Mouse (Mus musculus) cerebellum, postnatal 25 days (tissue): ENCODE data around the gene Shcbp1l.
"Not testable (repeated sequence)": the region's sequence is repeated elsewhere in the genome, so short reads cannot be mapped to it uniquely, and the experiment has no call there.

Experiments
- DNase-seq, 2 experiments: peaks; one replicate each; pipeline ENCODE4 v3.0.0; 2021; ENCODE audit warnings: mixed read lengths in 2 of 2

The Shcbp1l gene

DNA sequence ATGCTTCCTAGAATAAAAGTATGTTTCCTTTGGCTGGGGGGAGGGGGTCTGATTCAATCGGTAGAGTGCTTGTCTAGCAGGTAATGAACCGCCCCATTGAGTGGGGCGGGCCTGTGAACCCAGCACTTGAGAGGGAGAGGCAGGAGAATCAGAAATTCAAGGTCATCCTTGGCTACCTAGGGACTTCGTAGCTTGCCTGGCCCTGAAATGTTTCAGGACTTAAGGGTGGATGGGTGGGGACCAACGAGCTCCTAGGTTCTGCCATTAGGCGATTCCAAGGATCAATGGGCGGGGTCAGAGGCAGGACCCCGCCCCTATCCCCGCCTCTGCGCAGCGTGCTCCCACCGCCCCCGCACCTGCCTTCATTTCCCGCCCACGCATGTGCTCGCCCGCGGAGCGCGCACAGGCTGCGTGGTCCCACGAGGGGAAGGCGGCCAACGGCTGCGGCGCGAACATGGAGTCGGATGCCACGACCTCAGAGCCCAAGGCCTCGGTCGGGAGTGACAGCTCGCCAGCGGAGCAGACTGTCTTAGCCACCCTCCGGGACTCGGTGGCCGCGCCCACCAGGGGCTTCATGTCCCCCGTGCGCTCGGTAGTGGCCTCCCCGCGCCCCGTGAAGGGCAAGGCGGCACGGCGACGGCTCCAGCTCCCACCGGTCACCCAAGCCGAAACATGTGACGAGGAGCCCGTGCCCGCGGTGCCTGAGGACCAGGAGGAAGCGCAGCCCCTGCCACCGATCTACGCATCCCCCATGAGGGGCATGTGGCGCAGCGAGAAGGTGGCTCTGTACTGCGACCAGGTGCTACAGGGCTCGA, at the start of gene Shcbp1l:
Gene Shcbp1l, plus strand, starts transcription at position 393 of the 815 bp plus-strand sequence.
- DNase-seq = peak; percentile 79 to 88

DNA sequence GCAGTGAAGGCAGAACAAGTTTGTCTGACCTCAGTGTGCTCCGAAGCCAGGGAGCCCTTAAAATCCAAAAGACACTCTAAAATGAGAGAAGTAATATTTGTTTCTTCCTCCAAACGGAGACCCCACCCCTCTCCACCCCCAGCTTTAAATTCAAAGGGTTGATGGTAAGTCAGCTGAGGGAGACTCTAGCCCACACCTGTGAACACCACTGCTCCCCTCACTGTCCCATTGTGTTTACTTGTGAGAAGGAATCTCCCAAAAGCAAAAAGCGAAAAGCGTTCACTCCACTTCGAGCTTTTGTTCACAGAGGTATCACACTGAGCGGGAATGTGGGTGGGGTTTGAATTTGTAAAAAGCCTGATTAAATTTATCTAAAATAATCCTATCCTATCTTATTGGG, 48.5 kb upstream of the Shcbp1l start:
- DNase-seq = no peak

DNA sequence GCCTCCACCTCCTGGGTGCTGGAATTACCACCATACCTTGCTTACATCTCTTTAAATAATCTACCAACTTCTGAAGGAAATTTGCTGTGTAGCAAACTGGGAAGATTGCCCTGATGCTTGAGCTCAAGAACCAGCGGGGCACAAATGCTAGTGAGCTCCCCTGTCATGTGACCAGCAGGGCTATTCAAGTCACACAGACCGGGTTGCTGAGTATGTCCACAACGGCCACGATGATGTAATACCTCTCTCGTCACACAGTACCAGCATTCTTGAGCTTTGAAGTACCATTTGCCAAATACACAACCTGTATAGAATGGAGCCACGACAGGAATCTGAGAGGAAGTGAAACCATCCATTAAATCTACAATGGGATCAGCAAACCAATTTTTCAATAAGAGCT, 46.4 kb upstream of the Shcbp1l start:
- DNase-seq = no peak

DNA sequence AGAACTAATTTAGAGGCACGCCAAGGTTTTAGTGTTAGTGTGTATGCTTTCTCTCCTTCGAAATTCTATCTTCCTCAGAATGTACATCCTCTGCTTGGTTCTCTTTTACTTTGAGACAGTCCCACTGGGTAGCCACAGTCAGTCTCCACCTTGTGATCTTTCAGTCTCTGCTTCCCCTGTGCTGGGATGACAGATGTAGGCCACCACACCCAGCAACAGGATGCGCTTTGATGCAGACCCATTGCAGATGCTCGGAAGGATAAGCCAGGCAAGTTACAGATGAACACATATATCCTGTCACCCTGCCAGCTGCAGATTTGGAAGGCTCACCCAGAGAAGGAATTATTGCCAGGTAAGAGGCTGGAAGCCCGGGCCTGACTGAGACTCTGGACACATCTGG, 45.1 kb upstream of the Shcbp1l start:
- no peak for DNase-seq

DNA sequence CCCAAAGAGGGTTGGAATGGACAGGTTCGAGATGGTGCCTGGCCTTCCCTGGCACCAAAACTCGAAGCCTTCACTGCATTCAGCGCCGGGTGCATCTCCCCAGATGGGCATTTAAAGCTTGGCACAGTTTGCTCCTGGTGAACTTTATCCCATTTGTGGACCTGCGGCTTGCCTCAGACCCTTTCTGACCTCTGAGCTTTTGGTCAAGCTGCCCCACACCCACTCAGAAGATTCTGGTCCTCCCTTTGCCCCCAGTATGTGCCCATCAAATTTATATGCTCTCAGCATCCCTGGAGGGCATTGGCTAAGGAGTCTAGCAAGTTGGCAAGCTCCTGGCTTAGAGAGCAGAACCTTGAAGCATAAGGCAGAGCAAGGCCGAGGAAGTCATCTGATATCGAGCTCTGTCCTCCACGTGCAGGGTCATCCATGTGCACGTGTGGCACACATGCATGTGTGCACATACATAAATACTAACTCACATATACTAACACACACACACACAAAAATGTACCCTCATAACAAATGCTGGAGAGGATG, 44.1 kb upstream of the Shcbp1l start:
- DNase-seq = peak; percentile 11 to 14

DNA sequence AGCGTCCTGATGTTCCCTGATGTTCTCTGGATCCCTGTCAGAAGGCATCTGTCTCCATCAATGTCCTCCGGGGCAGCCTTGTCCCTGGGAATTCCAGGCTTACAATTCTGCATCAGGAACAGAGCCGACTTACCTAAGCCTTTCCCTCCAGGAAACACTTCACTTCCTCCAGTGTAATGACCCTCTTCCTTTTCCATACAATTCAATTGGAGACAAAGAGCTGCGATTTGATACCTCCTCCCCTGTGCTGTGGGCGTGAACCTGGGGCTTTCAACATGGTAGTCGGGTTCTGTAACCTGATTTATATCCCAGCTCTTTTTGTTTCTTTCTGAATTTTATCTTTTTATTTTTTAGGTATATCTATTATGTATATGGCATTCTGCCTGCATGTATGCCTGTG, 39.9 kb upstream of the Shcbp1l start:
- no peak for DNase-seq

DNA sequence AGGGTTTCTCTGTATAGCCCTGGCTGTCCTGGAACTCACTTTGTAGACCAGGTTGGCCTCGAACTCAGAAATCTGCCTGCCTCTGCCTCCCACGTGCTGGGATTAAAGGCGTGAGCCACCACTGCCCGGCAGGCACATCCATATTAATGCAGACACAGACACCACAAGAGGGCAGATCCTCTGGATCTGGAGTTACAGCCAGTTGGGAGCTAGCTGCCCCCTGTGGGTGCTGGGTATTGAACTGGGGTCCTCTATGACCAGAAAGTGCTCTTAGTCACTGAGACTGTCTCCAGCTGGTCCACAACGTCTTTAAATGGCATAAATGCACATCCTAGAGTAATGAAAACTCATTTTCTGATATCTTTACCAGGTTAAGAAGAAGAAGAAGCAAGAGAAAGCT, 39.3 kb upstream of the Shcbp1l start:
- not testable (repeated sequence) for DNase-seq

DNA sequence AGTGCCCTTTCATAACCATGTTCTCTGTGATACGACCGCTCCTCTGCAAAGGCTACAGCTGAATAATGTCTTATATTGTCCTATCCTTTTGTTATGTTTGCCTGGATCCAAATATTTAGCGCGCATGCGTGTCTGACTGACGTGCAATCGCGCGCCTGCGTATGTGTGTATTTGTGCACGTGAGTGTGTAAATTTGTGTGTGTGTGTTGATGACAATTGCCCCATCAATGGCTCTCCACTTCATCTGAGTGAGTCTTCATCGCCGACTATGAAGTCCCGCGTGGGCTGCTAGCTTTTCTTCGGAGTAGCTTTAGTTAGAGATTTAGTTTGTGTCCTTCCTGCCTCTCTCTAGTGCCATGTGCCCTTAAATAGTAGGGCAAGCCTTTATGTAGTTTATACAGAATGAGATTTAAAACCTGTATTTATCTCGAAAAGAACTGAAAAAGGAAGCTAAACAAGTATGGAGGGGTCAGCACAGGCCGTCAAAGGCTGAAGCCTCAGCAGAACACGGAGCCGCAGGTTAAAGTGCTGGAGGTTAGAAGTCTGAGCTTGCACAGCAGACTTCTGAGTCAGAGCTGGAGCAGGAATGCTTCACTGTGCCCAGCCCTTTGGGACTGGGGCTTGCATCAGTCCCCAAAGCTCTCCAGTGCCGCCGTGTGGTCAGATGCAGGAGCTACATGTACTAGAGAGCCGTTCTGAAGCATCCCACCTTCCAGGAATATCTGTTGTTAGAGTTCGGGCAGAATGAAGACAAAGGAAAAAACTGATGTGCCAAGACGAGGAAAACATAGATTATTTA, 38.5 kb upstream of the Shcbp1l start:
- peak; percentile 83 to 89 for DNase-seq

DNA sequence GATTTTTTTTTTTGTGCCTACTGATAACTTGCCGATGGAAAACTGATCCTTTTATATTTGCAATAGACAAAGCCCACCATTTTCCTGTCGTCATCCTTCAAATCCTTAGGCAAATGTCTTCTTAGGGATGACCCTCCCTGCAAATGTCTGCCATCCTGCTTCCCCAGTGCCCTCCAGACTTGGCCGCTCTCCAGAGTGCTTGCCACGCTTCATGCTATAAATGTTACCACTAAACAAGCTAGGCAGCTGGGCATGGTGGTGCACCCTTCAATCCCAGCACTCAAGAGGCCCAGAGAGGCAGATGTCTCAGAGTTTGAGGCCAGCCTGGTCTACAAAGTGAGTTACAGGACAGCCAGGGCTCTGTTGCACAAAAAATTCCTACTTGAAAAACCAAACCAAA, 29.3 kb upstream of the Shcbp1l start:
- not testable (repeated sequence) for DNase-seq

DNA sequence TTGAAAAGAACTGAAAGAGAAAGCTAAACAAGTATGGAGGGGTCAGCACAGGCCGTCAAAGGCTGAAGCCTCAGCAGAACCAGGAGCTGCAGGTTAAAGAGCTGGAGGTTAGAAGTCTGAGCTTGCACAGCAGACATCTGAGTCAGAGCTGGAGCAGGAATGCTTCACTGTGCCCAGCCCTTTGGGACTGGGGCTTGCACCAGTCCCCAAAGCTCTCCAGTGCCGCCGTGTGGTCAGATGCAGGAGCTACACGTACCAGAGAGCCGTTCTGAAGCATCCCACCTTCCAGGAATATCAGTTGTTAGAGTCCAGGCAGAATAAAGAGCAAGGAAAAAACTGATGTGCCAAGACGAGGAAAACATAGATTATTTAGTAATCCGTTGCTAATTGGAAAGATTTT, 23.2 kb upstream of the Shcbp1l start:
- peak; percentile 74 to 85 for DNase-seq

DNA sequence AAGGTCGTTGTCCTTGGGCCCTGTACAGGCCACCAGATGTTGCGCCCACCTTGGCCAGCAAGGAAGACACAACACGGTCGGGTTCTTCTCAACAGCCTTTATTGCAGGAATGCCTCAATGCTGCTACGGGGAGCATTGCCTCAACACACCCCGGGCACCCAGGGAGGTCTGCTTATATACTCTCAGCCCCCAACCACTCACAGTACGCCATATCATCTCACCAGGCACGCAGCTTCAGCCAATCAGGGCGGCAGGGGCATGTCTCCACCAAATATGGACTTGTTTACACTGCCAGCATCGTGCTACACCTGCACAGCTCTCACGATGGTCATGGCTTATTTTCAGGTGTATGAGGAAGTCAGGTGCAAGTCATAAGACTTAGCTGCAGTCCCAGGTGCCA, 17.3 kb upstream of the Shcbp1l start:
- DNase-seq = not testable (repeated sequence)

DNA sequence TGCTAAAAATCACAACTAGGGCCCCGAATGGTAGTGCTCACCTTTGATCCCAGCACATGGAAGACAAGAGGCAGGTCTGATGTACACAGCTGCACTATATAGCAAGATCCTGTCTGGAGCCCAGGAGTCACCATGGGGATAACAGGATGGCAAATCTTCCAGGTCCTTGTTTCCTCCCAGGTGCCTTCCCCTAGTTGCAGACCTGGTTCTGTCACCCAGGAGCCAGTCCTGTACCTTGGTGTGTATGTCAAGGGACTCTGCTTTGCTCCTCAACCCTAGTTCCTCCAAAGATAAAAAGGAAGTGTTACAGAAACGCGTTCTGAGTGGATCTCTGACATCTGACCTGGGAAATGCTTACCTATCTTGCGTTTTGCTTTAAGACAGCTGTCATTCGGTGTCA, 16.7 kb upstream of the Shcbp1l start:
- DNase-seq = not testable (repeated sequence)

DNA sequence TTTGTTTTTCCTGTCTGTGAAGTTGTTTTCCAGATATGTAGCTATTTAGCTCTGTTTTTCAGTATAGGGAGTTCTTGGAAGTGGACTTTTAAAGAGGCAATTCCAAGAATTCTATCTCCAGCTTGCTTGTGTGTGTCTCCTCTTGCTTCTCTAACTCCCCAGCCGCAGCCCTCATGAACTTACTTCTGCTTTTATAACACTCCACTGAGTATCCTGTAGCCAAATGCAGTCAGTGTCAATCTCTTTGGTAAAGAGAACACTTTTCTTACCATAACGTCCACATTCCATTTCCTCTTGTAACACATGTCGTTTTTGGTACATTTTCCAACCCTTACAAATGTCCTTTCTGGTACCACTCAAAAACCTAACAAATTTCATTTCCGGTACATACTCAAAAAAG, 14.0 kb upstream of the Shcbp1l start:
- not testable (repeated sequence) for DNase-seq

DNA sequence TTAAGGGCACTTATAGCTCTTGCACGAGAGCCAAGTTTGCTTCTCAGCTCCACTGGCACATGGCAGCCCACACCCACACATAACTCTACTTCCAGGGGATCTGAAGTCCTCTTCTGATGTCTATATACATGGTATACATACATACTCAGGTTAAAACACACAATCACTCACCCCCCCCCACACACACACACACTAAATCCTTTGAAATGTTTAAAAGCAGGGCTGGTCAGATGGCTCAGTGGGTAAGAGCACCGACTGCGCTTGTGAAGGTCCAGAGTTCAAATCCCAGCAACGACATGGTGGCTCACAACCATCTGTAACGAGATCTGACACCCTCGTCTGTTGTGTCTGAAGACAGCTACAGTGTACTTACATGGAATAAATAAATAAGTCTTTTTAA, 13.2 kb upstream of the Shcbp1l start:
- DNase-seq = no peak

DNA sequence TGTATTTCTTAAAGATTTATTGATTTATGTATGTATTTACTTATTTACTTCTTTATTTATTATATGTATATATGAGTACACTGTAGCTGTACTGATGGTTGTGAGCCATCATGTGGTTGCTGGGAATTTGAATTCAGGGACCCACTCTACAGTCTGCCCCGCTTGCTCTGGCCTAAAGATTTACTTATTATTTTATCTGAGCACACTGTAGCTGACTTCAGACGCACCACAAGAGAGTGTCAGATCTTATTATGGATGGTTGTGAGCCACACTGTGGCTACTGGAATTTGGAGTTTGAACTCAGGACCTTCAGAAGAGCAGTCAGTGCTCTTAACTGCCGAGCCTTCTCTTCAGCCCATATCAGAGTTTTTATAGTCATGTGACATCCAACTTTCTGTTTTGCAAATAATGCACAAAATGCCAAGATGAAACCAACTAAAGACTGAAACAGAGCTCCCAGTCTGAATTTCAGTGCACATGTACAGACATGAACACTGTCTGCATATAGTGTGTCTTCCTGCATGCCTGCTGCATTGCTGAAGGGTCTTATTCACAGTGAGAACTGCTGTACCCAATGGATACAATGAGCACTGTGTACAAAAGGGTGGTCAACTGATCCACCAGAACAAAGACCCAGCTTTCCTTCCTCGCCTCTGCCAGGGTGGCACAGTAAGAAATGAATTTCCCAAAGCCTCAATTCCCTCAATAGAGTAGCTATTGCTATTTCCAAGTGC, 12.1 kb upstream of the Shcbp1l start:
- DNase-seq = not testable (repeated sequence)

DNA sequence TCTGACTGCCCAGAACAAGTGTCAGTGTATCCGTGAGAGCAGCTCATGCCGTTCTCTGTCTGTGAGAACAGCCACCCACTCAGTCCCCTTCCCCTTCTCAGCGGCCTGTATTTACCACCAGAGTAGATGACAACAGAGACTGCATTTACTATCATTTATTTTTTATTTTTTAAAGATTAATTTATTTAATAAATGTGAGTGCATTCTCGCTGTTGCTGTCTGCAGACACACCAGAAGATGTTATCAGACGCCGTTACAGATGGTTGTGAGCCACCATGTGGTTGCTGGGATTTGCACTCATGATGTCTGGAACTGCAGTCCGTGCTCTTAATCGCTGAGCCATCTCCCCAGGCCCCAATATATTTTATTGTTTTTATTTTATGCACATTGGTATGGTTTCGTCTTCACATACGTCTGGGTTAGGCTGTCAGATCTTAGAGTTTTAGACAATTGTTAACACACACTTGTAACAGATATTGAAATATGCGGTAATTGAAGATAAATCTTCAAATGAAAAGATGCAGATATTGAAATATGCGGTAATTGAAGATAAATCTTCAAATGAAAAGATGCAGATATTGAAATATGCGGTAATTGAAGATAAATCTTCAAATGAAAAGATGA, 11.5 kb upstream of the Shcbp1l start:
- not testable (repeated sequence) for DNase-seq

DNA sequence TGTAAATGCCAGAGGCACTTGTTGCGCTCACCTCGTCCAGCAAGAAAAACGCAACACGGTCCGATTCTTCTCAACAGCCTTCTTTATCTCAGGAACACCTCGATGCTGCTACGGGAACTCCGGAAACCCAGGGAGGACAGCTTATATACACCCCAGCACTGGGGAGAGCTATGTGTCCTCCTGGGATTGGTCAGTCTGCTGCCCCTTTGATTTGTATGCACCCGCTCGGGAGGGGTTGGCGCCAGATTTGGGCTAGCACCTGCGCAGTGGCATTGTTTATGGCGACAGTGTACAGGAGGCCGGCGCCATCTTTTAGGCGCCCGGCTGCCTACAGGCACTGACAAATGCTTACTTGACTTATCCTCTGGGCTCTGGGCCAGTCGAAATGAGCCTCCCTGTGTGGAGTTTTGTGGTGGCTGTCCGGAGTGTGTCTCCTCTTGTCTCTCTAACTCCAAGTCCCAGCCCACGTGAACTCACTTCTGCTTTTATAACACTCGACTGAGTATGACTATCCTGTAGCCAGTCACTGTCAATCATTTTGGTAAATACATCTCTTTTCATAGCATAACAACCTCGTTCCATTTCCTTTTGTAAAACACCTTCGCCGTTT, 10.7 kb upstream of the Shcbp1l start:
- DNase-seq = peak; percentile 26

DNA sequence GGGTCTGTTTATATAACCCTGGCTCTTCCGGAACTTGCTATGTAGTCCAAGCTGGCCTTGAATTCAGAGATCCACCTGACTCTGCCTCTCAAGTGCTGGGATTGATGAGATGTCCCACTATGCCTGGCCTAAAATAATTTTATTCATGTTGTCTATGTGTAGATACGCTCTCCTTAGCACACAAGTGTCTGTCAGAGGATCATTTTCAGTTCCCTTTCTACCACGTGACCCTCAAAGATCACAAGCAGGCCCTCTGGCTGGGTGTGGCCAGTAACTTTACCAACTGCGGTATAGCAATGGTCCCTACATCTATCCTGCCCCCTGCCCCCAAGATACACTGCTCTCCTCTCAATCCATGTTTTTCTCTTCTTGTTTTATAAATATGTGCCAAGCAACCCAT, 10.0 kb upstream of the Shcbp1l start:
- no peak for DNase-seq

DNA sequence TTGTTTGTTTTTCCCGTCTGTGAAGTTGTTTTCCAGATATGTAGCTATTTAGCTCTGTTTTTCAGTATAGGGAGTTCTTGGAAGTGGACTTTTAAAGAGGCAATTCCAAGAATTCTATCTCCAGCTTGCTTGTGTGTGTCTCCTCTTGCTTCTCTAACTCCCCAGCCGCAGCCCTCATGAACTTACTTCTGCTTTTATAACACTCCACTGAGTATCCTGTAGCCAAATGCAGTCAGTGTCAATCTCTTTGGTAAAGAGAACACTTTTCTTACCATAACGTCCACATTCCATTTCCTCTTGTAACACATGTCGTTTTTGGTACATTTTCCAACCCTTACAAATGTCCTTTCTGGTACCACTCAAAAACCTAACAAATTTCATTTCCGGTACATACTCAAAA, 9.2 kb upstream of the Shcbp1l start:
- DNase-seq = not testable (repeated sequence)

DNA sequence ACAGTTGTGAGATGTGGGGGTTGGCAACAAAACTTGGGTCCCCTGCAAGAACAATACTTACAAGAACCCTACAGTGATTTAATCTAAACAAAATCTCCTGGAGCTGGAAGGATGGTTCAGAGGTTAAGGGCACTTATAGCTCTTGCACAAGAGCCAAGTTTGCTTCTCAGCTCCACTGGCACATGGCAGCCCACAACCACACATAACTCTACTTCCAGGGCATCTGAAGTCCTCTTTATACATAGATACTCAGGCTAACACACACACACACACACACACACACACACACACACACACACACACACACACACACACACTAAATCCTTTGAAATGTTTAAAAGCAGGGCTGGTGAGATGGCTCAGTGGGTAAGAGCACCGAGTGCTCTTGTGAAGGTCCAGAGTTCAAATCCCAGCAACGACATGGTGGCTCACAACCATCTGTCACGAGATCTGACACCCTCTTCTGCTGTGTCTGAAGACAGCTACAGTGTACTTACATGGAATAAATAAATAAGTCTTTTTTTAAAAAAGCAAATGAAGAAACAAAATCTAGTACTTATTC, 8.6 kb upstream of the Shcbp1l start:
- DNase-seq = not testable (repeated sequence)

DNA sequence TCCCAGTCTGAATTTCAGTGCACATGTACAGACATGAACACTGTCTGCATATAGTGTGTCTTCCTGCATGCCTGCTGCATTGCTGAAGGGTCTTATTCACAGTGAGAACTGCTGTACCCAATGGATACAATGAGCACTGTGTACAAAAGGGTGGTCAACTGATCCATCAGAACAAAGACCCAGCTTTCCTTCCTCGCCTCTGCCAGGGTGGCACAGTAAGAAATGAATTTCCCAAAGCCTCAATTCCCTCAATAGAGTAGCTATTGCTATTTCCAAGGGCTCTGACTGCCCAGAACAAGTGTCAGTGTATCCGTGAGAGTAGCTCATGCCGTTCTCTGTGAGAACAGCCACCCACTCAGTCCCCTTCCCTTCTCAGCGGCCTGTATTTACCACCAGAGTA, 7.2 kb upstream of the Shcbp1l start:
- not testable (repeated sequence) for DNase-seq

DNA sequence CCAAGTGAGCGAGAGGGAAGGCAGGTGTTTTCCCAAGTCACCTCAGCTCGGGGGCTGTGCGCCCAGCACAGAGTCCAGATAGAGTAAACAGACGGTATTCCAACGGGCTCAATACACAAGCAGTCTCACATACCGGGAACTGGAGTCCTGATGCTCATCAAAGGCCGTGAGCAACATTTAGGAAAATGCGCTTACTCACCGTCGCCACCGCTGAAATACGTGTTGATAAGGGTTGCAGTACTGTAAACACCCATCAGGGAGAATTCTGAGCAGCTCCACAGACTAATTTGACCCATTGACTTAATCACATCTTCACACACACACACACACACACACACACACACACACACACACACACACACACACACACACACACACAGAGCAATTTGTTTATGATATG, 691 bp upstream of the Shcbp1l start:
- peak; percentile 11 to 24 for DNase-seq
